Mouse (Mus musculus): ENCODE data around the gene Sh3kbp1.

Sh3kbp1 gene

DNA sequence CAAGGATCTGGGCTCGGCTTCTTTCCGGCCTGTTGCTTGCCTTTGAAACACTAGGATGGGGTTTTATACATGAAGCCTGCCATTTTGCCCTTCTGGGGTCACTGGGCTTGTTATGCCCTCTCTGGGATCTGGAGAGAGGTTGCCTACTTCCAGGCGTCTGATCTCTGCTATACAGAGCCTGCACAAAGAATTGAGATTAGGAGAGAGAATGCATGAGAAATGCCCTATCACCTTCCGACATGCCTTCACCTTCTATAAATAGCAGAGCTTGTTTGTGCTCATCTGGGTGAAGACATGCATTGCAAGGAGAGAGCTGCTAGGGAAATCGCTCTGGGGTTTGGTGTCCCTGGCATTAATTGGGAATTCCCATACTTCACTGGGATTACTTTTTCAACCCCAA lies 301.1 kb downstream of the Sh3kbp1 start:
- no peak for DNase-seq (ENCODE audit: low spot score)

- DNase-seq (ENCODE audit: low spot score): no peak
Observed at GRCm38 (mm10) chrX:159928834-159929233, 301.8 kb downstream of the Sh3kbp1 start.

- no peak for DNase-seq (ENCODE audit: low spot score)
Observed at GRCm38 (mm10) chrX:159932027-159932426, 305.0 kb downstream of the Sh3kbp1 start.

GRCm38 (mm10) chrX:159942569-159942968 lies 315.5 kb downstream of the Sh3kbp1 start:
- DNase-seq (ENCODE audit: low spot score): no peak

DNA sequence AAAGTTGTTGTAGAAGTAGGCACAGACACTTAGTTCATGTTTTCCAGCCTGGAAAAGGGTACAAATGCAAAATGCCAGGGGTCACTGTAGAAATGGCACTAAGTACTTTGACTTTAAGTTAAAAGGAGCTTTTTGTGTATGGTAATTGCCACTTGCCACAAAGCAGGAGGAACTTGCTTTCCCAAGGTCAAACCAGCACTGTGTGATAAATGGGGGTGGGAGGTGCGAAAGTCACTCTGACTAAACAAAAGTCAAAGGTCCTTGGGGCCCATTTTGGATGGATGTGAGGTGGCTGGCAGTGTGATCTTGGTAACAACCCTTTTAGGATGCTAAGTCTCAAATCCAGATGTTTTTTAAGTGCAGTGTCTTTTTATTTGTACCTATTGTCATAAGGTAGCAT lies 316.5 kb downstream of the Sh3kbp1 start:
- DNase-seq (ENCODE audit: low spot score): no peak

- no peak for DNase-seq (ENCODE audit: low spot score)
Observed at GRCm38 (mm10) chrX:159953546-159954429, 326.7 kb downstream of the Sh3kbp1 start.

DNA sequence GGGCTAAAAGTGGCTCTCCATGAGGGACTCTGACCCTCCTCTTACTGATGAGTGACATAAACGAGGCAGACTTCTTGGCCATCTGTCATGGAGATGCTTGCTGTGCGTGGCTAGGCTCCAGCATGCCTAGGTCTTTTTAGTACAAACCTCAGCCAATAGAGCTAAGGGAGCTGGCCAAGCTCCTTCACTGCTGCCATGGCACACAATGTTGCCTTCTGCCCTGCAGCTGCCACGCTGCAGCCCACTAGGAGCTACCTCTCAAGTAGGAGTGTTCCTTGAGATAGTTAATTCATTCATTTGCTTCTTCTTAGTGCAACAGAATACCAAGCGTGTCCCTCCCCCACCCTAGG lies 327.3 kb downstream of the Sh3kbp1 start:
- no peak for DNase-seq (ENCODE audit: low spot score)

GRCm38 (mm10) chrX:159955433-159955832 lies 328.4 kb downstream of the Sh3kbp1 start:
- no peak for DNase-seq (ENCODE audit: low spot score)

DNA sequence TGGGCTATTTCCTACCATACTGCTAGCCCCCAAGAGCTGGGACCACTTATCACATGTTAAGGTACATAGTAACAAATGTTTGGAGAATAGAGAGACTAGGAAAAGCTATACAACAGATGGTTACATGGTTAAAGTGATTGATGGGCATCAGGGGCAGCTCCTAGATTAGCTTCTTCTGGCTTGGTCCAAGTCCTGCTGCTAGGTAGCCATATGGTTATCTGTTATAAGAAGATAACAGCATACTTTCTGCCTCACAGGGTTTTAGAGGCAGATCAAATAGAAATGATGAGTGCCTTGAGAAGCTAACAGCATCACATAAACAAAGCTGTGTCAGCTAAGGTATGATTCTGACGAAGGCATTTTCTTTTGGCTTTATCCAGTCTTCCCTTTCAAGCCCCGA lies 334.3 kb downstream of the Sh3kbp1 start:
- DNase-seq (ENCODE audit: low spot score): no peak

- no peak for DNase-seq (ENCODE audit: low spot score)
Observed at GRCm38 (mm10) chrX:159963273-159963672, 336.2 kb downstream of the Sh3kbp1 start.

DNA sequence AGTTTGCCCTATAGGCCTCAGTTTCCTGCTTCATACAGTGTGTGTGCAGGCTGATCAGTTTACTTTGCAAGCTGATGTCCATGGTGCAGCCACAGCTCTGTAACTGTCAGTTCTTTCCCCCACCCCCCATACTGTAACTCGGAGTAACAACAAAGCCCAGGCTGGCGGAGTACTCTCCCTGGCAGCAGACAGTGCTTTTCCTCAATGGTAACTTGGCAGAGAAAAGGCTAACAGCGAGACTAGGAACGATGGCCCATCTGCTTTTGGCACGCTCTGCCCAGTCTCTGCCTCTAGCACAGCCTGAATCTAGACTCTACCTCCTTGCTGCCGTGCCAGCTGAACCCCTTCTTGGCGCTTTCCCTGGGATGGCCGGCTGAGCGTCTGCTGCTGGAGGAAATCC lies 336.9 kb downstream of the Sh3kbp1 start:
- DNase-seq (ENCODE audit: low spot score): no peak

- DNase-seq (ENCODE audit: low spot score): no peak
Observed at GRCm38 (mm10) chrX:159969025-159969424, 342.0 kb downstream of the Sh3kbp1 start.

GRCm38 (mm10) chrX:159971091-159971779 lies 344.2 kb downstream of the Sh3kbp1 start:
- no peak for DNase-seq (ENCODE audit: low spot score)

GRCm38 (mm10) chrX:159973730-159974129 lies 346.7 kb downstream of the Sh3kbp1 start:
- no peak for DNase-seq (ENCODE audit: low spot score)

- no peak for DNase-seq (ENCODE audit: low spot score)
Observed at GRCm38 (mm10) chrX:159976243-159976642, 349.2 kb downstream of the Sh3kbp1 start.

DNA sequence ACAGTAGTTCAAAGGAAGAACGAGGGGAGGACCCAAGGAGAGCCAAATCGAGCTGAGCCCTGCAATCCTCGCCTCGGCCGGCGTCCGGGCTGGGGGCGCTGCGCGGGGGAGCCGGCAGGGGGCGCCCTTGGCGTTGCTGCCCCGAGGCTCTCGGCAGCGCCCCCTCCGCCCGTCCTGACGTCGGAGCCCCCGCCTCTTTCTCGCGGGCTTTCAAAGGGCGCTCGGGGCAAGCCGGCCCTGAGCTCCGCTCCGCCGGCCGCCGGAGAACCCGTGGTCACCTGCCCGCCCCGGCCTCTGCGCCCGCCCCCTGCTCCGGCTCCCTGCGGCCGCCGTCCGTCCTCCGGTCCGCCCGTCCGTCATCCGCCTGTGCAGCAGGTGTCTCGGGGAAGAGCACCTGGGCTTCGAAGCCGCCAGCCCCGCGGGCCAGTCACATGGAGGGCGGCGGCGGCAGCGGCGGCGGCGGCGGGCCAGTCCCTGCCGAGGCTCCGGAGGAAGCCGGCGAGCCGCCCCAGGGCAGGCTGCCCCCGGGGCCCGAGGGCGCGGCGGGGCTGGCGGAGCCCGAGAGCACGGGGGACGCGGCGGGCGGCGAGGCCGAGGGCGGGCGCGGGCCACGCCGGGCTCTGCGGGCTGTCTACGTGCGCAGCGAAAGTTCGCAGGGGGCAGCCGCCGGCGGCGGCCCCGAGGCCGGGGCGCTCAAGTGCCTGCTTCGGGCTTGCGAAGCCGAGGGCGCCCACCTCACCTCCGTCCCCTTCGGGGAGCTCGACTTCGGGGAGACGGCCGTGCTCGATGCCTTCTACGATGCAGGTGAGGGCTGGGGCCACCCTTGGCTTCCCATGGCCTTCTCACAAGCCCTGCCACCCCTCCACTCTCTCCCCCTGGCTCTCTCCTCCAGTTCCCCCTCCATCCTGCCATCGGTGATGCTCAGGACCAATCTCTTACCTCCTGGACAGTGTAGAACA lies 361.2 kb downstream of the Sh3kbp1 start, which contains the start of gene Map3k15:
TSS of gene Map3k15 (plus strand) at position 432 of the 959 bp plus-strand sequence.
- DNase-seq (ENCODE audit: low spot score): no peak

GRCm38 (mm10) chrX:159995808-159996207 lies 368.7 kb downstream of the Sh3kbp1 start:
- no peak for DNase-seq (ENCODE audit: low spot score)

Data from urinary bladder, postnatal 10 days (tissue).